Mouse (Mus musculus): ENCODE results near the gene Trim45.

DNA sequence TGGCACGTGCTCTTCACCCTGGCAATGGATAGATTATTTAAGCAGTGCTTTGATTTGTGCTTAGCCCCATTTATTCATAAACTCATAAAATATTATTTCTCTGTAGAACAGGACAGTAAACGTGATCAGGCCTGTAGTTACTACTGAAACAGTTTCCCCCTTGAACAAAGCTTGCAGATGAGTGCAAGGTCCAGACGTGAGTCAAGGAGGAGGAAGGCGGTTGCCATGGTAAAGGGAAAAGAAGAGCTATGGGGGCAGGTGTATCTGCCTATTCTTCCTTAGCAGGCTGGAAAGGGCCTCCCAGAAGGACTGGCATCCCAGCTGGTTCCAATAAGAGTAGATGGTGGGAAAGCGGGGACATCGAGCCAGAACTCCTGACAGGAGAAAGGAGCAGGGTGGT is 40.6 kb upstream of the Trim45 start:
- TF ChIP-seq CTCF (IDR thresholded peaks at IDR 0.05 in 2 of 3, conservative IDR thresholded peaks at IDR 0.05 in 1 of 3; ENCODE audit: control insufficient read depth in 1 of 3, insufficient read depth in 1 of 3, low read depth in 2 of 3, low read length in 3 of 3, poor library complexity in 1 of 3, severe bottlenecking in 1 of 3) (no peak), POLR2A (IDR thresholded peaks at IDR 0.05; ENCODE audit: control insufficient read depth in 1 of 2, insufficient read depth in 1 of 2, low read depth in 1 of 2, low read length in 2 of 2, poor library complexity in 1 of 2) (no peak), NRF1 (IDR thresholded peaks at IDR 0.05; ENCODE audit: insufficient read depth, low read depth, low read length, poor library complexity, severe bottlenecking) (no peak), SIN3A (IDR thresholded peaks at IDR 0.05; ENCODE audit: low read length) (no peak), E2F4 (IDR thresholded peaks at IDR 0.05; ENCODE audit: borderline replicate concordance, low read depth, low read length) (no peak), EP300 (IDR thresholded peaks at IDR 0.05; ENCODE audit: low read depth in 1 of 2, low read length in 2 of 2) (no peak)
